Mouse (Mus musculus) lung, postnatal 36 days (tissue): ENCODE data around the gene Gopc.
"Not testable (repeated sequence)": the region's sequence is repeated elsewhere in the genome, so short reads cannot be mapped to it uniquely, and the experiment has no call there.

Experiments
- DNase-seq: peaks from one replicate; pipeline ENCODE4 v3.0.0; 2022; ENCODE audit warnings: mixed read lengths

The Gopc gene

GRCm38 (mm10) chr10:52293921-52294577 lies 87.9 kb downstream of the Gopc start:
- DNase-seq = no peak

DNA sequence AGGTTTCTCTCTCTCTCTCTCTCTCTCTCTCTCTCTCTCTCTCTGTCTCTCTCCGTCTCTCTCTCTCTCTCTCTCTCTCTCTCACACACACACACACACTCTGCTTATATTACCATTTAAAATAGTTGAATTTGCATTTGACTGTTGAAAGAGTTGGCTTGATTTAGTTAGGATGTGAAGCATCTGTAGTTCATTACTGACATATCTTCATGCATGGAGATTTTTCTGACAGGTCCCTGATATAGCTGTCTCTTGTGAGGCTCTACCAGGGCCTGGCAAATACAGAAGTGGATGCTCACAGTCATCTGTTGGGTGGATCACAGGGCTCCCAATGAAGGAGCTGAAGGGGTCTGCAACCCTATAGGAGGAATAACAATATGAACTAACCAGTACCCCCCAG lies 89.5 kb downstream of the Gopc start:
- not testable (repeated sequence) for DNase-seq

DNA sequence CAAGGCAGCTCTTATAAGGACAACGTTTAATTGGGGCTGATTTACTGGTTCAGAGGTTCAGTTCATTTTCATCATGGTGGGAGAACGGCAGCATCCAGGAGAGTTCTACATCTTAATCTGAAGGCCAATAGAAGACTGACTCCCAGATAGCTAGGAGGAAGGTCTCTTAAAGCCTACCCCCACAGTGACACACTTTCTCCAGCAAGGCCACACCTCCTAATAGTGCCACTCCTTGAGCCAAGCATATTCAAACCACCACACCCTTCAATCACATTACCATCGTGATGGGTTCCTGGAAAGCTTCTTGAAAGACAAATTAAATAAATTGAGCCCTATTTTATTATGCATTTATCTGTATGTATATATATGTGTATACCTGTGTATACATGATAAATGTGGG lies 92.7 kb downstream of the Gopc start:
- no peak for DNase-seq

DNA sequence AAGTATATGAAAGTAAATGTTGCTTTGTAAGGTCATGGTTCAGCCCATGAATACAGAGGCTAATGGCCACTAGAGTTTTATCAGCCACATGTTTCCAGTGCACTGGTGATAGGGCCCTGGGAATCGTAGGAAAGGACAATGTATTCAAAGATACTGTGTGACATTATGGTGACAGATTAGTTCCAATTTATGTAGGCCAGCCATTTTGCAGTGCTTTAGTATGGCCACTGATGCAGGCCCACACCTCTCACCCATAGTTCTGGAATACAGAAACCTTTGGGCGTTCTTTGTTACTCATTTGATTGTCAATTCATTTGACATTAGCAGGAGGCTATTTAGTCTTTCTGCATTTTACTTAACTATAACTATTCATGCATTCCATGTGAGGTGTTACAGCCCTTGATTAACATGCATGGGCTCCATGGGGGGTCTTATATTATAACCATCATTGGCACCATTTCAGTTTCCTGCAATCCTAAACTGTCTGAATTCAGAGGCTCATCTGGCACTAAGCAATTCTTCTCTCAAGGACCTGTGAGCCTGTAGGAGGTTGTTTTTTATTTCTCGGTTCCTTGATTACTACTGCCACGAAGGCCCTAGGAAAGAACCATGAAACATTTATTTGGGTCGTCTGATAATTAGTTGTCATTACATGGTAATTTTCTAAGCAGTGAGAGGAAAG lies 93.9 kb downstream of the Gopc start:
- no peak for DNase-seq
